Mouse (Mus musculus): Measurements from ENCODE around the gene Apol9b. TPM values are rescaled to one million over a fixed set of nuclear protein-coding genes. Genes with fewer than 3 reads are reported as not detected.

Gene Apol9b
- polyA plus RNA-seq, 1 experiment from 2014 or later, result 0.19 TPM

- peaks cover 17% of the 10 kb centered on the region for H3K36me3 ChIP-seq (replicated peaks; ENCODE audit: control insufficient read depth, insufficient read depth)
- no peak for ATAC-seq (ENCODE audit: low FRiP score)
- no peaks in the 10 kb centered on the region for H3K9me3 ChIP-seq (ENCODE audit: control insufficient read depth, low read length)
- no peaks in the 10 kb centered on the region for H3K4me1 ChIP-seq (replicated peaks; ENCODE audit: control insufficient read depth, insufficient read depth, low read length)
- H3K4me2 ChIP-seq (replicated peaks), result no peak within 1 kb of the TSS
- no peak within 1 kb of the TSS for H3K27ac ChIP-seq
- 12% methylated on average over 9 of the region's 9 CpGs for WGBS
- no peak within 1 kb of the TSS for H3K9ac ChIP-seq
- peak; percentile 66 for DNase-seq (ENCODE audit: low spot score)
- H3K27me3 ChIP-seq (ENCODE audit: control insufficient read depth, insufficient read depth, low read length), result no peaks in the 10 kb centered on the region
- no peak within 1 kb of the TSS for H3K4me3 ChIP-seq (replicated peaks; ENCODE audit: low read length)
Measured at GRCm38 (mm10) chr15:77756848-77757247, 28.0 kb downstream of the Apol9b start, which contains the start of gene Apol8. TSS of gene Apol8 (minus strand) at chr15:77757003.

DNA sequence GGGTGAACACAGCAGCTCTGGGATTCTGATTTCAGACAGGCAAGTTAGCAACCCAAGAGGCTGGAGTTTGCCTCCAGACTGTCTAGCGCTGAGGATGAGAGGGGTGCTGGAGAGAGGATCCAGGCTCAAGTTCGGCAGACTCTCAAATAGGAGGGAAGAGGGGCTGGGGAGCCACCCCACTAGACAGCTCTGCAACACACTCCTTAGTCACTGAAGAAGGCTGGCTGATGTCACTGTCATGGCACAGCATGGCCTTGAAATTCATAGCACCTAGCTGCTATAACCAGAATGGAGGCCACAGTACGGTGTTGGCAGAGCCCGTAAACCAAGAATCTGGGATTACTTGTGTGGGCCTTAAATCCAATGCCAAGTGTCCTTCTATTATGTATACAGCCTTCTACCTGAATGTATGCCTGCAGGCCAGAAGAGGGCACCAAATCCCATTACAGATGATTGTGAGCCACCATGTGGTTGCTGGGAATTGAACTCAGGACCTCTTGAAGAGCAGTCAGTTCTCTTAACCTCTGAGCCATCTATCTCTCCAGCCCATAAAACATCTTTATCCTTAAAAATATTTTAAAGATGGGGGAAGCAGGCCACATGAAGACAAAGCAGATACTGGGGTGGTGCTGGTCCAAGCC, 28.9 kb downstream of the Apol9b start:
- no peaks in the 10 kb centered on the region for H3K4me1 ChIP-seq (replicated peaks; ENCODE audit: control insufficient read depth, insufficient read depth, low read length)
- 89% methylated on average over 4 of the region's 4 CpGs for WGBS
- H3K9ac ChIP-seq, result no peak overlapping the region
- H3K9me3 ChIP-seq (ENCODE audit: control insufficient read depth, low read length), result no peaks in the 10 kb centered on the region
- H3K36me3 ChIP-seq (replicated peaks; ENCODE audit: control insufficient read depth, insufficient read depth), result peaks cover 25% of the 10 kb centered on the region
- ATAC-seq (ENCODE audit: low FRiP score), result no peak
- DNase-seq (ENCODE audit: low spot score), result no peak
- H3K27me3 ChIP-seq (ENCODE audit: control insufficient read depth, insufficient read depth, low read length), result no peaks in the 10 kb centered on the region
- H3K4me3 ChIP-seq (replicated peaks; ENCODE audit: low read length), result no peak overlapping the region
- H3K27ac ChIP-seq, result no peak overlapping the region
- no peak overlapping the region for H3K4me2 ChIP-seq (replicated peaks)

DNA sequence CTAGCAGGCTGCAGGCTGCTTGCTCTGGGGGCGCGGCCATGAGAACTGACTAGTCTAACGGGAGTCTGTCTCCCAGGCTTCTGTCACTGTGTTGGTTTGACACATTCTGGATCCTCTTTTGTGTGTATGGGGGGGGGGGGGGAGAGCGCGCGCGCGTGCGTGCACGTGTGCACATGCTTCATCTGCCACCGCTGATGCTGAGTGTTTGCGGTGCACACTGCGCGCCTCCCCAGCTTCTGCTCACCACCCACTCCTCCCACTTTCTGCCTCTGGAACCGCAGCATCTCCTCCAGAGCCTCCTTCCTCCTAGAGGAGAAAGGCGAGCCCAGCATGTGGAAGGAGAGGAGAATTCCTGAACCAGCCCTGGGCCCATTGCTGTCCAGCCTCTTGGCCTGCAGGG, 31.2 kb downstream of the Apol9b start:
- DNase-seq (ENCODE audit: low spot score) (no peak), ATAC-seq (ENCODE audit: low FRiP score) (no peak)
- H3K4me2 ChIP-seq (replicated peaks), result no peak overlapping the region
- no peak overlapping the region for H3K27ac ChIP-seq
- H3K9ac ChIP-seq, result no peak overlapping the region
- H3K36me3 ChIP-seq (replicated peaks; ENCODE audit: control insufficient read depth, insufficient read depth), result peaks cover 48% of the 10 kb centered on the region
- H3K4me1 ChIP-seq (replicated peaks; ENCODE audit: control insufficient read depth, insufficient read depth, low read length), result no peaks in the 10 kb centered on the region
- H3K9me3 ChIP-seq (ENCODE audit: control insufficient read depth, low read length), result no peaks in the 10 kb centered on the region
- H3K27me3 ChIP-seq (ENCODE audit: control insufficient read depth, insufficient read depth, low read length), result no peaks in the 10 kb centered on the region
- 95% methylated on average over 16 of the region's 16 CpGs for WGBS
- H3K4me3 ChIP-seq (replicated peaks; ENCODE audit: low read length), result no peak overlapping the region

DNA sequence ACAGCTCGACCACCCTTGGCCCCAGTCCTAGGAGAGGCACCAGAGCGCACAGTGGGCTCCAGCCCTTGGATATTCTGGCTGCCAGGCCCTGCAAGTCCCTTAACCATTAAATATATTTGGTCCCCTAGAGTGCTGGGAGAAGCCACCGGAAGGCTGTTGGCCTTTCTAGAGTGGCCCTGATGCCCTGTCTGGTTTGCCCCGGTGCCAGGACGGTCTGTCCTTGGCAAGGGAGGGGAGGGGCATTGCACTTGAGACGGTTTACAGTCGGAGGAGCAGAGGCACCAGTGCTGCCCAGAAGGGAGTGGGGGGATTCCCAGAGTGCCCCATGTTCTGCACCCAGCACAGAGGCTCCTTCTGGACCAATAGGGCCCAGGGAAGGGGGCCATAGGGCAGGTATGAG, 32.2 kb downstream of the Apol9b start:
- Histone ChIP-seq H3K9me3 (ENCODE audit: control insufficient read depth, low read length) (no peaks in the 10 kb centered on the region), H3K27me3 (ENCODE audit: control insufficient read depth, insufficient read depth, low read length) (no peaks in the 10 kb centered on the region), H3K4me3 (replicated peaks; ENCODE audit: low read length) (no peak overlapping the region), H3K4me2 (replicated peaks) (no peak overlapping the region), H3K4me1 (replicated peaks; ENCODE audit: control insufficient read depth, insufficient read depth, low read length) (no peaks in the 10 kb centered on the region), H3K27ac (no peak overlapping the region), H3K9ac (no peak overlapping the region), H3K36me3 (replicated peaks; ENCODE audit: control insufficient read depth, insufficient read depth) (peaks cover 59% of the 10 kb centered on the region)
- 95% methylated on average over 7 of the region's 7 CpGs for WGBS
- no peak for ATAC-seq (ENCODE audit: low FRiP score)
- no peak for DNase-seq (ENCODE audit: low spot score)

DNA sequence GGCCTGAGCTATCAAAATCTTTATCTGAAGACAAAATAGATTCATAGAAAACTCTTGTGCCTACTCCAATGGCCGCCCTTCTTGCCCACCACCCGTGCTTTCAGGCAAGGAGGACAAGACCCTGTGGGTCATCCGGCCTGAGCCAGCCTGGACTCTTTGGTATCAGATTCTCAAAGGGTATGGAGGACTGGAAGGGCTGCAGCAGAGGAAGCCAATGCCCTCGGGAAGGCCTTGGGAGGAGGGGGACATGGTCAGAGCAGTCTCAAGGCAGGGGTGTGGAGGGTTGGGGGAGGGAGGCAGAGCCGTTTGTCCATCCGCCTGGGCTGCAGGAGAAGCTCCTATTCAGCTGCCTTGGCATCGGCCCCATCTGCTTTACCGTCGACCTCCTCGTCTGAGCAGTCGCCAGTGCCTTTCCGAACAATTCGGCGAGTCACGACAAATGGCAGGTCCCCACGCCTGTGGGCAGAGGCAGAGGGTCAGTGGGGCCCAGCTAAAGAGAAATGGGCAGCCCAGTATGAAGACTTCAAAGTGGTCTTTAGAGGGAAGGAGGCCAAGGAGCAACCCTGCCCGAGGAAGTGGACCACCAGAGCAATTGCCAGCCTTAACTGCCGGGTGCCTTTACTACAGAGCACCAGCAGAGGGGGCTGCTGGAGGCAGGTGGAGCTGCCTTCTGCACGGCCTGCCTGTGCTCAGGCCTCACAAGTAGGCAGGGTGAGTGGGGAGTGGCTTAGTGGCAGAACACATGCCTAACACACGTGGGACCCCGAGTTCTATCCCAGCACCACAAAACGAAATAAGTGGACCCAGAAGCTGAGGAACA, 32.9 kb downstream of the Apol9b start:
- H3K4me2 ChIP-seq (replicated peaks), result no peak overlapping the region
- peaks cover 66% of the 10 kb centered on the region for H3K36me3 ChIP-seq (replicated peaks; ENCODE audit: control insufficient read depth, insufficient read depth)
- no peaks in the 10 kb centered on the region for H3K4me1 ChIP-seq (replicated peaks; ENCODE audit: control insufficient read depth, insufficient read depth, low read length)
- no peak overlapping the region for H3K9ac ChIP-seq
- 78% methylated on average over 22 of the region's 22 CpGs for WGBS
- H3K4me3 ChIP-seq (replicated peaks; ENCODE audit: low read length), result no peak overlapping the region
- no peak overlapping the region for H3K27ac ChIP-seq
- DNase-seq (ENCODE audit: low spot score) (peak; percentile 47), ATAC-seq (ENCODE audit: low FRiP score) (no peak)
- H3K9me3 ChIP-seq (ENCODE audit: control insufficient read depth, low read length), result no peaks in the 10 kb centered on the region
- no peaks in the 10 kb centered on the region for H3K27me3 ChIP-seq (ENCODE audit: control insufficient read depth, insufficient read depth, low read length)

DNA sequence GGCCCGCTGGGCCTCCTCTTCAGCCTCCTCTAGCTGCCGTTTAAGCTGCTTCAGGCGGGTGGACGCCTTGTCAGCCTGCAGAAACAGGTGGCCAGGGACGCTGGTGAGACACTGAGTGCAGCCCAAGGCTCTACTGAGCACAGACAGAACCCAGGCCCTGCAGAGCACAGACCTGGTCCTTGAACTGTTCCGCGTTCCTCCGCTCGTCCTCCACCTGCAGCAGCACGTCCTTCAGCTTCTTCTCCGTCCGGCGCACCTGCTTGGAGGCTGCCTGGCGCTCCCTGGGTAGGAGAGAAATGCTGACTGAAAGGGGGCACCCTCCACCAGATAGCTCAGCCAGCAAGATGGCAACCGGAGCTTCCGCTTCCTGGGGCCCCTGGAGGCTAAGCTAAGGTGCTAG, 34.2 kb downstream of the Apol9b start:
- Histone ChIP-seq H3K4me3 (replicated peaks; ENCODE audit: low read length) (no peak overlapping the region), H3K4me2 (replicated peaks) (no peak overlapping the region), H3K27ac (no peak overlapping the region), H3K4me1 (replicated peaks; ENCODE audit: control insufficient read depth, insufficient read depth, low read length) (no peaks in the 10 kb centered on the region), H3K9me3 (ENCODE audit: control insufficient read depth, low read length) (no peaks in the 10 kb centered on the region), H3K9ac (no peak overlapping the region), H3K27me3 (ENCODE audit: control insufficient read depth, insufficient read depth, low read length) (no peaks in the 10 kb centered on the region), H3K36me3 (replicated peaks; ENCODE audit: control insufficient read depth, insufficient read depth) (peaks cover 79% of the 10 kb centered on the region)
- ATAC-seq (ENCODE audit: low FRiP score) (no peak), DNase-seq (ENCODE audit: low spot score) (no peak)
- WGBS, result 94% methylated on average over 16 of the region's 16 CpGs

DNA sequence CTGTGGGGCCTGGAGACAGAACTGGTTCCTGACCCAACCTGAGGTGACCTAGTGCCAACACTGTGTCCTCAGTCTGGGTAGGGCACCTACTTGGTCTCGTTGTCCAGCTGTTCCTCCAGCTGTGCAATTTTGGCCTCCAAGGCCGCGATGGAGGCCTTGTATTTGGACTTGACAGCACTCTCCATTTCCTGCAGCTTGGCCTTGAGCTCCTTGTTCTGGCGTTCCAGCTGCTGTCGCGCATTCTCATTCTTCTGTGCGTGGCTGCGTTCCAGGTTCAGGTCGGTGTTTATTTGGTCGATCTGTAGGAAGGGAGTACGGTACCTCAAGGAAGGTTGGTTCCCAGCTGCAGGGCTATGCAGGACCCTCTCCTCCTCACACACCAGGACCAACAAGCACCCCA, 34.9 kb downstream of the Apol9b start:
- Histone ChIP-seq H3K9ac (no peak overlapping the region), H3K27ac (no peak overlapping the region), H3K4me3 (replicated peaks; ENCODE audit: low read length) (no peak overlapping the region), H3K36me3 (replicated peaks; ENCODE audit: control insufficient read depth, insufficient read depth) (peaks cover 85% of the 10 kb centered on the region), H3K4me2 (replicated peaks) (no peak overlapping the region), H3K9me3 (ENCODE audit: control insufficient read depth, low read length) (no peaks in the 10 kb centered on the region), H3K27me3 (ENCODE audit: control insufficient read depth, insufficient read depth, low read length) (no peaks in the 10 kb centered on the region), H3K4me1 (replicated peaks; ENCODE audit: control insufficient read depth, insufficient read depth, low read length) (no peaks in the 10 kb centered on the region)
- ATAC-seq (ENCODE audit: low FRiP score) (no peak), DNase-seq (ENCODE audit: low spot score) (no peak)
- 93% methylated on average over 11 of the region's 11 CpGs for WGBS

DNA sequence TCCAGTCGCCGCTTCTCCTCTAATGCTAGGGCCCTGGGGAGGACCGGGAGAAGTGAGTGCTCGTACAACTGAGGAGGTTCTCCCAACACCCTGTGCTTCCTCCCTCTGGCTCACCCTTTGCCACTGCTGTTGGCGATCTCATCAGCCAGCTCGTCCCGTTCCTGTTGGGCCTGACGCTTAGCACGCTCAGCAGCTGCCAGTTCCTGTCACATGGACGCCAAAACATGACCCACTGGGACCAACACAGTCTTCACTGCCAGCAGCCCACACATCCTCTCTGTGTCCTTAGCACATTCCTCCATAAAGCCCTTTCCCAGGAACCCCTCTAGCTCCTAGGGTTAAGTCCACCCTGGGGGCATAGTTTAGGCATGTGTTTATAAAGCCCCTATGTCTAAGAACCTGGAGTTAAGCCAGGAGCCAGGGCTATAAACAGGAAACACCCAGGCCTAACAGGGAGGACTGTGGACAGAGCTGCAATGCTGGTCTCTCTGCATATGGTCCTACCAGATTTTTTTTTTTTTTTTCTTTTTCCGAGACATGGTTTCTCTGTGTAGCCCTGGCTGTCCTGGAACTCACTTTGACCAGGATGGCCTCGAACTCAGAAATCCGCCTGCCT, 35.7 kb downstream of the Apol9b start:
- H3K4me2 ChIP-seq (replicated peaks), result no peak overlapping the region
- no peaks in the 10 kb centered on the region for H3K4me1 ChIP-seq (replicated peaks; ENCODE audit: control insufficient read depth, insufficient read depth, low read length)
- H3K4me3 ChIP-seq (replicated peaks; ENCODE audit: low read length), result no peak overlapping the region
- no peak overlapping the region for H3K9ac ChIP-seq
- no peak overlapping the region for H3K27ac ChIP-seq
- H3K36me3 ChIP-seq (replicated peaks; ENCODE audit: control insufficient read depth, insufficient read depth), result peaks cover 93% of the 10 kb centered on the region
- no peaks in the 10 kb centered on the region for H3K9me3 ChIP-seq (ENCODE audit: control insufficient read depth, low read length)
- no peaks in the 10 kb centered on the region for H3K27me3 ChIP-seq (ENCODE audit: control insufficient read depth, insufficient read depth, low read length)
- ATAC-seq (ENCODE audit: low FRiP score) (no peak), DNase-seq (ENCODE audit: low spot score) (no peak)
- 73% methylated on average over 13 of the region's 13 CpGs for WGBS

GRCm38 (mm10) chr15:77765484-77766093, 36.8 kb downstream of the Apol9b start:
- Histone ChIP-seq H3K4me2 (replicated peaks) (no peak overlapping the region), H3K27me3 (ENCODE audit: control insufficient read depth, insufficient read depth, low read length) (no peaks in the 10 kb centered on the region), H3K27ac (no peak overlapping the region), H3K9me3 (ENCODE audit: control insufficient read depth, low read length) (no peaks in the 10 kb centered on the region), H3K4me1 (replicated peaks; ENCODE audit: control insufficient read depth, insufficient read depth, low read length) (no peaks in the 10 kb centered on the region), H3K4me3 (replicated peaks; ENCODE audit: low read length) (no peak overlapping the region), H3K9ac (no peak overlapping the region), H3K36me3 (replicated peaks; ENCODE audit: control insufficient read depth, insufficient read depth) (peaks cover 99% of the 10 kb centered on the region)
- ATAC-seq (ENCODE audit: low FRiP score) (no peak), DNase-seq (ENCODE audit: low spot score) (no peak)
- 95% methylated on average over 16 of the region's 16 CpGs for WGBS
